Mouse (Mus musculus) midbrain, embryonic 14.5 days (tissue): ENCODE measurements at regions not wholly inside any gene's neighbourhood (a gene's known extent, or its start where the extent isn't known, plus 50 kb on each side); places are given as distances from the start of the nearest gene placed in this dataset.

Experiments
- ATAC-seq: fragments of 200-750 bp; cut with Nextera tagmentation; 2 replicates; pipeline ENCODE4 v1.8.0; 2017; ENCODE audit warnings: moderate number of reproducible peaks, moderate library complexity; ENCODE audit not compliant: low FRiP score, low TSS enrichment
- DNase-seq: peaks from one replicate; pipeline ENCODE4 v3.0.0-alpha.2; 2015
- H3K27ac ChIP-seq: fragments of 300-500 bp; sonication (generic); replicated peaks from 2 replicates; pipeline ENCODE4 v1.5.1; 2014; ENCODE audit warnings: mild to moderate bottlenecking, low read depth, low read length, moderate library complexity
- H3K27me3 ChIP-seq: fragments of 300-500 bp; sonication (generic); 2 replicates; pipeline ENCODE4 v1.6.1; 2014; ENCODE audit warnings: low read length, control low read depth, mixed read lengths; ENCODE audit not compliant: control insufficient read depth, insufficient read depth
- H3K36me3 ChIP-seq: fragments of 300-500 bp; sonication (generic); 2 replicates; pipeline ENCODE4 v1.6.1; 2014; ENCODE audit warnings: low read length, control low read depth; ENCODE audit not compliant: control insufficient read depth, insufficient read depth
- H3K4me1 ChIP-seq: fragments of 300-500 bp; sonication (generic); 2 replicates; pipeline ENCODE4 v1.6.1; 2014; ENCODE audit warnings: mild to moderate bottlenecking, antibody characterized with exemption, low read length, control low read depth; ENCODE audit not compliant: control insufficient read depth, insufficient read depth
- H3K4me2 ChIP-seq: fragments of 300-500 bp; sonication (generic); 2 replicates; pipeline ENCODE4 v1.6.1; 2014; ENCODE audit warnings: mild to moderate bottlenecking, low read length, moderate library complexity
- H3K4me3 ChIP-seq: fragments of 300-500 bp; sonication (generic); replicated peaks from 2 replicates; pipeline ENCODE4 v1.5.1; 2014; ENCODE audit warnings: low read depth, low read length
- H3K9ac ChIP-seq: fragments of 300-500 bp; sonication (generic); replicated peaks from 2 replicates; pipeline ENCODE4 v1.6.1; 2014; ENCODE audit warnings: mild to moderate bottlenecking, low read length, moderate library complexity
- H3K9me3 ChIP-seq: fragments of 300-500 bp; sonication (generic); 2 replicates; pipeline ENCODE4 v1.6.1; 2016; ENCODE audit warnings: low read length, control low read depth, mixed read lengths; ENCODE audit not compliant: control insufficient read depth
- WGBS: fragments of 180-500 bp; shearing (Covaris S2); extraction: QIAGEN DNeasy Blood & Tissue Kit; methylation state at CpG from one replicate; pipeline ENCODE4 v1.1.7; 2014; 5-methylcytosine and 5-hydroxymethylcytosine counted together

- WGBS = 95% methylated on average over 6 of the region's 6 CpGs
- H3K9me3 ChIP-seq = no peaks in the 10 kb centered on the region
- H3K9ac ChIP-seq = no peak overlapping the region
- ATAC-seq = no peak
- no peaks in the 10 kb centered on the region for H3K36me3 ChIP-seq
- no peaks in the 10 kb centered on the region for H3K27me3 ChIP-seq
- no peak overlapping the region for H3K4me3 ChIP-seq
- DNase-seq = no peak
- H3K4me2 ChIP-seq = no peak overlapping the region
- no peak overlapping the region for H3K27ac ChIP-seq
- no peaks in the 10 kb centered on the region for H3K4me1 ChIP-seq
Observed at GRCm38 (mm10) chr15:51681191-51681590, 2203.5 kb upstream of the Gm7489 start.

GRCm38 (mm10) chr15:51682331-51682730 lies 2202.4 kb upstream of the Gm7489 start:
- no peak for DNase-seq
- Histone ChIP-seq H3K4me2 (no peak overlapping the region), H3K27ac (no peak overlapping the region), H3K9ac (no peak overlapping the region), H3K36me3 (no peaks in the 10 kb centered on the region), H3K4me1 (no peaks in the 10 kb centered on the region), H3K4me3 (no peak overlapping the region), H3K27me3 (no peaks in the 10 kb centered on the region), H3K9me3 (no peaks in the 10 kb centered on the region)
- WGBS = 84% methylated on average over 5 of the region's 5 CpGs
- no peak for ATAC-seq

GRCm38 (mm10) chr15:51687007-51687540 lies 2197.6 kb upstream of the Gm7489 start:
- 69% methylated on average over 13 of the region's 13 CpGs for WGBS
- Histone ChIP-seq H3K9me3 (no peaks in the 10 kb centered on the region), H3K9ac (no peak overlapping the region), H3K27ac (no peak overlapping the region), H3K4me2 (no peak overlapping the region), H3K27me3 (no peaks in the 10 kb centered on the region), H3K4me1 (no peaks in the 10 kb centered on the region), H3K36me3 (no peaks in the 10 kb centered on the region), H3K4me3 (no peak overlapping the region)
- no peak for ATAC-seq
- DNase-seq = no peak

GRCm38 (mm10) chr15:51689498-51689897 lies 2195.2 kb upstream of the Gm7489 start:
- WGBS = 68% methylated on average over 1 of the region's 1 CpGs

GRCm38 (mm10) chr15:51692671-51693070 lies 2192.0 kb upstream of the Gm7489 start:
- H3K27ac ChIP-seq = no peak overlapping the region
- H3K4me3 ChIP-seq = no peak overlapping the region
- H3K9me3 ChIP-seq = no peaks in the 10 kb centered on the region
- WGBS = 89% methylated on average over 4 of the region's 4 CpGs
- H3K9ac ChIP-seq = no peak overlapping the region
- H3K36me3 ChIP-seq = no peaks in the 10 kb centered on the region
- H3K4me2 ChIP-seq = no peak overlapping the region
- no peaks in the 10 kb centered on the region for H3K27me3 ChIP-seq
- no peaks in the 10 kb centered on the region for H3K4me1 ChIP-seq
- ATAC-seq = no peak
- no peak for DNase-seq

More at GRCm38 (mm10) chr15:51689498-51689897, 2195.2 kb upstream of the Gm7489 start:
- Histone ChIP-seq H3K4me3 (no peak overlapping the region), H3K9ac (no peak overlapping the region), H3K9me3 (no peaks in the 10 kb centered on the region), H3K36me3 (no peaks in the 10 kb centered on the region), H3K27me3 (no peaks in the 10 kb centered on the region), H3K27ac (no peak overlapping the region), H3K4me2 (no peak overlapping the region), H3K4me1 (no peaks in the 10 kb centered on the region)
- DNase-seq = no peak
- no peak for ATAC-seq

DNA sequence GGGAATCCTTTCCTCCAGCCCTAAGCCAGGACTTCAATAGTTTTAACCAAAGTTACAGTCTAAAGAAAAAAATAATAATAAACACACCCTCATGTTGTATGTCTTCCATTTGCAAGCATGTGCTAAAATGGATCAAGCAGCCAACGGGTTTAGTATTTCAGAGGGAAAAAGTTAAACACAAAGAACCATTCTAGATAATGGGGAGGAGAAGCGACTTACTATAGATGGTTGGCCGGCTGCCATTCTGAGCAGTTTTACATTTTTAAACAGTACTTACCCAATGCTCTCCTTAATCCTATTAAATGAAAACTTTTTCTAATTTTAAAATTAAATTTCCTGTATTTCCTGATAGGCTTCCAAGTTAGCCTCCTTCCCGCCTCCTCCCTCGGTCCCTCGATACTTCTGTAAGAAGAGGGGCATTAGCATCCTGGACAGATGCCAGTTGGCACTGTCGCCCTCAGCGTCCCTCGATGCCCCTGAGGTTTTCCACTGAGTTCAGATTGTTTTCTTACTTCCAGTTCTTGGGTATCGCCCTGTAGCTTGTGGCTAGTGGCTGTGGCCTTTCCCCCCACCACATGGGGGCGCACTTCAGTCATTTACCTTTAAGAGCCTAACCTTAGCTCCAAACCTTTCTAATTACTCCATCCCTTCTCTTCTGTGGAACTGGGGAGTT lies 2188.2 kb upstream of the Gm7489 start:
- ATAC-seq = peak; percentile 62; the same call in 1 of the 2 replicates
- peak; percentile 76 for DNase-seq
- H3K4me1 ChIP-seq = no peaks in the 10 kb centered on the region
- H3K9me3 ChIP-seq = no peaks in the 10 kb centered on the region
- H3K4me3 ChIP-seq = no peak overlapping the region
- no peak overlapping the region for H3K4me2 ChIP-seq
- WGBS = 57% methylated on average over 11 of the region's 11 CpGs
- H3K27ac ChIP-seq = no peak overlapping the region
- H3K27me3 ChIP-seq = no peaks in the 10 kb centered on the region
- H3K9ac ChIP-seq = no peak overlapping the region
- no peaks in the 10 kb centered on the region for H3K36me3 ChIP-seq

DNA sequence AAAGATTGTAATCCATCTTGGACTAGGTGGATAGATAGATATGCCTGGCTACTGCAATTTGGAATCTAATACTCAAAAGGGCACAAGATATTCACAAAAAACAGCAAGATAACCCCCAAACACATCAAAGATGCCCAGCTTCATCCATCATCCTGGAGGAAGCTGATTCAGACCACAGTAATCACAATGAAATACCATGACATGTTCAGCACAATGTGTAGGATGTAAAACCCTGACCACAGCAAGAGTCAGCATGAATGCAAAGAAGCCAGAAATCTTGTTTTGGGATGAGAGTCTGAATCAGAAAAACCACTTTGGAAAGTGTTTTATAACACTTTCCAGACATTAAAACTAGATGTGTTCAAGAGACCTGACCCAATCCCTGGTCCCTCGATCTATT lies 2180.5 kb upstream of the Gm7489 start:
- H3K27me3 ChIP-seq = no peaks in the 10 kb centered on the region
- no peak for DNase-seq
- 93% methylated on average over 1 of the region's 1 CpGs for WGBS
- H3K36me3 ChIP-seq = no peaks in the 10 kb centered on the region
- H3K9me3 ChIP-seq = no peaks in the 10 kb centered on the region
- no peak overlapping the region for H3K4me3 ChIP-seq
- H3K4me2 ChIP-seq = no peak overlapping the region
- H3K9ac ChIP-seq = no peak overlapping the region
- no peak overlapping the region for H3K27ac ChIP-seq
- H3K4me1 ChIP-seq = no peaks in the 10 kb centered on the region
- no peak for ATAC-seq

DNA sequence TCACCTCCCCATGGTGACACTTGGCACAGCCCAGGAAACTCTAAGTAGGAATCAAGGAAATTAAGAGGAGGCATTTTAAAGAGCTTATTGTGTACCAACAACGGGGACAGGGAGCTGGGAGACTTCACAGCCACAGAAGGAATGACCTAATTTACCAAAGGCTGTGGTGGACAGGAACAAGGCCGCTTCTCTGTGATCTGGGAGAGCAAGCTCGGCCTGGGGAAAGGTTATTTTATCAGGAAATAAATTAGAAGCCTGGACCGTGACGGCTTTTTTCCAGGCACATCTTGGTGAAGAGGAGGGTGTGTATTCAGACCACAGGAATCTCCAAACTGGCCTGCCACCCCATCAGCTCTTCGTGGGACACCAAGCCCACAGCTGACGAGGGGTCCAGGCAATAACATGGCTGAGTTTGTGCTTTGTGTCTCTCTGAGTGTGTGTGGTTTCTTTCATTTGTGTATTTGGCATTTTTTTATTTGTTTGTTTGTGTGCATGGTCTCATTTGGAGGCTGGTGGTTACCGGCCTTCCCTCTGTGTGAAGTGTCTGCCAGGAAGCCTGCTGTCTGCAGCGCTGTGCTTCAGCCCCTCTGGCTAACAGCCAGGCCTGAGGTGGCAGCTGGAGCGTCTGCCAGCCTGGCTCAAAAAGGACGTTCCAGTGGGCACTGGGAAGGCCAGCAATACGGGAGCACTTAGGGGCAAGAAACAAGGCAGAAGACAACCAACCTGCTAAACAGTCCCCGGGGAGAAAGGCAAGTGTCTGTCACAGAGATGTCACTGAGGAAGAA lies 2174.6 kb upstream of the Gm7489 start:
- H3K4me3 ChIP-seq = no peak overlapping the region
- H3K36me3 ChIP-seq = no peaks in the 10 kb centered on the region
- no peak overlapping the region for H3K9ac ChIP-seq
- no peaks in the 10 kb centered on the region for H3K27me3 ChIP-seq
- DNase-seq (peak; percentile 85), ATAC-seq (peak; percentile 85)
- H3K27ac ChIP-seq = peak overlapping the region; percentile 67
- peaks cover 10% of the 10 kb centered on the region for H3K4me1 ChIP-seq
- no peak overlapping the region for H3K4me2 ChIP-seq
- H3K9me3 ChIP-seq = no peaks in the 10 kb centered on the region
- WGBS = 35% methylated on average over 13 of the region's 13 CpGs
